Mouse (Mus musculus): ENCODE data around the gene Map2k6. TPM values are rescaled to one million over a fixed set of nuclear protein-coding genes. Genes with fewer than 3 reads are reported as not detected.

The Map2k6 gene
- total RNA-seq, 1 experiment from 2014 or later, result 15.1 TPM

DNA sequence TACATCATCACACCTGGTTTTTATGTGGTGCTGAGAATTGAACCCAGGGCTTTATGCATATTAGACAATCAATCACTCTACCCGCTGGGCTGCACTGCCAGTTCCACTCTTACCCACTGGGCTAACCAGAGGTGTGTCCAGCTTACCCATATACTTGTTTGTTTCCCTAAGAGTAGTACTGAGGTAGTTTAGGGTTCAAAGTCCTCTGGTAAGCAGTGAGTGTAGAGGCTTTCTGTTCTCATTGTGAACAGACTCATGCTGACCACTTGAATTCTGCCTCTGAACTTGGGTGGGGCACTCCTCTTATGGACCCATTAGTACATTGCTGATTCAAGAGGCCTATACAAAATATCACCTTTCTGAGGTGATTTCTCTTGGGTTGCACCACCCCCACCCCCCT lies 119.7 kb downstream of the Map2k6 start:
- ATAC-seq (replicated peaks; ENCODE audit: insufficient number of reproducible peaks, low FRiP score, low TSS enrichment, poor library complexity, severe bottlenecking), result no peak

DNA sequence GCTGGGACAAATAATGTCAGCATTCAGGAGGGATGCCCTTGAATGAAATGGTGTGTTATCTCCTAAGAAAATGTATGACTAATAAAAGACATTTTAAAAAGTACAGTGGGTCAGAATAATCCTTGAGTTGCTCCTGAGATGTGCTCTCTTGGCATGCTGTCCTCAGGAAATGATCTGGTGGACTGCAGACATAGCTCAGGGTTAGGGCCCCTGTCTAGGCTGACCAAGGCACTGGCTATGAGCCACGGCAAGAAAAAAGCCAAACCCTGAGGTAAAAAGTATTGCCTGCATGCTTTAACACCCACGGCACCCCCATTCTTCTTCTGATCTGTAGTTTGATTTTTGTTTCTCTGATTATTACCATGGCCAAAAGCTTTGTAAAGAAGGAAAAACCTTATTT lies 124.0 kb downstream of the Map2k6 start:
- no peak for ATAC-seq (replicated peaks; ENCODE audit: insufficient number of reproducible peaks, low FRiP score, low TSS enrichment, poor library complexity, severe bottlenecking)

DNA sequence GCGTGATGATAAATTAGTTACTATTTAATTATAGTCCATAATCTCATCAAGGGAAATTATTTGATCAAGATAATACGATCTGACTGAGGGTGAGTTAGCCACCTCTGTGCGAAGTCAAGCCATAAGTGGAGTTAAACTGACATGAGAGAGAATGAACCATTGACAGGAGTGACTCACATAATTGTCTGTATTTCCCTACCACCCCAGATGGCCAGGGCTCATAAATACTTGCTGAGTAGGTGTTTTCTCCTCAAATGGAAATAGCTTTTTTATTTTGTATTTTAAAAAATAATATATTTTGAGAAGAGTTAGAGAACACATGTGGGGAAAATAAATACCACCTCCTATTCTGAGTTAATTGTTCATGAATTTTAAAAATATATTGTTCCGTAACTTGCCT lies 127.2 kb downstream of the Map2k6 start:
- no peak for ATAC-seq (replicated peaks; ENCODE audit: insufficient number of reproducible peaks, low FRiP score, low TSS enrichment, poor library complexity, severe bottlenecking)

DNA sequence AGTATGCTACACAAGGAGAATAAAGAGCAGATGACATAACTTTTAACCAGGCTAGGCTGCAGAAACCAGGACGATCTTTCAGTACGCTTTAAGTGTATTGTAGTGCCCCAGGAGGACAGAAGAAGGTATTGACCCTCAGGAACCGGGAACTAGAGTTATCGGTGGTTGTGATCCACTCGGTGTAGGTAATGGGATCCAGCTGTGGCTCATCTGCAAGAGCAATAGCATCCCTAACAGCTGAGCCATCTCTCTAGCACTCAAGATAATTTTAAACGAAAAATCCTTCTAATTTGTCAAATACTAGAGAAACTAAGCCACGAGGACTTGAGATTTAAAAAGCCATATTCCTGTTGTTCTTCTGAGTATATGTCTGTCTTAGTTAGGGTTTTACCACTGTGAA lies 132.2 kb downstream of the Map2k6 start:
- ATAC-seq (replicated peaks; ENCODE audit: insufficient number of reproducible peaks, low FRiP score, low TSS enrichment, poor library complexity, severe bottlenecking), result no peak

DNA sequence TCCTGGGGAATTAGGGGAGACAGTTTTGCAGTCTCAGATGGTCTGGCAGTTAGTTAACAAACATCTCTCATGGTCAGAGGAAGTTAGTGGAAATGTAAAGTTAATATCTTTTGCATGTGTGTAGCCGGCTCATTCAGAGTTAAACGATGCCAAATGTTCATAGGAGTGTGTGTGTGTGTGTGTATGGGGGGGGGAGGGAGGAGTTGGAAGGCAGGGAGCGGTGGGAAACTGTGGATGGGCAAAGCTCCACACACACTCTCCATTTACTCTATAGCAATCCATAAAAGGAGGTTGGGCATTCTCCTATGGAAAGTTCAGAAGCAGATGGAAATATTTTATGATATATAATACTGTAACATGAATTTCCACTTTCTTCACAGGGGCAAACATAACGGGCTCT lies 135.9 kb downstream of the Map2k6 start:
- no peak for ATAC-seq (replicated peaks; ENCODE audit: insufficient number of reproducible peaks, low FRiP score, low TSS enrichment, poor library complexity, severe bottlenecking)

DNA sequence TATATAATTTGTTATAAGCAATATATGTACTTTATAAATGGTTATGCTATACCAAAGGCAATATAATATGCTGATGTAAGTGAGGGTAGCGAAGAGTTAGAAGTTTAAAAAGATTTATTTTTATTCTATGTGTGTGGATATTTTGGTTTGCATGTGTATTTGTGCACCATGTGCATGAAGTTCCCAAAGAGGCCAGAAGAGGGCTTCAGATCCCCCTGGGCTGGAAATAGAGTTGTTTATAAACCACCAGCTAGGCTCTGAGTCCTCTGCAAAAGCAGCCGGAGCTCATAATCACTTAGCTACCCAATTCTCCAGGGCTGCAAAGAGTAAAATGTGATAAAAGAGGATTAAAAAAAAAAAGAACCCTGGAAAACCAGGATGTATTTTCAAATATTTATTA lies 137.6 kb downstream of the Map2k6 start:
- ATAC-seq (replicated peaks; ENCODE audit: insufficient number of reproducible peaks, low FRiP score, low TSS enrichment, poor library complexity, severe bottlenecking), result no peak

DNA sequence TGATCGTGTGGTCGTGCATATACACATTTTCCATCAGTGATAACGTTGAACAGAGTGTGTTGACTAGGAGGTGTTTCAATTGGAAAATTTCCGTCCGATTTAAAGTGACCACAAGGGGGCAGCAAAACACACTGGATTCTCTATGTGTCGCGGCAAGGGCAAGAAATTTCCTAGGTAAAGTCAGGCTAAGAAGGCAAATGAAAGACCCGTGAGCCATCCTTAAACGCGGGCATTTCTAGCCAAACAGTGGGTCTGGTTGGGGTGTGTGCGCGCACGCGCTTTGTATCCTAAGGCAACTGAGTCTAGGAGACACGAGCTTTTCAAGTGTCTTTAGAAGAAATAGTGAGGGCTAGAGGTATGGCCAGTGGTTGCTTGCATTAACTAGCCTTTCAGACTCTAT lies 138.7 kb downstream of the Map2k6 start:
- peak; percentile 41; the same call in 1 of the 2 replicates for ATAC-seq (replicated peaks; ENCODE audit: insufficient number of reproducible peaks, low FRiP score, low TSS enrichment, poor library complexity, severe bottlenecking)

DNA sequence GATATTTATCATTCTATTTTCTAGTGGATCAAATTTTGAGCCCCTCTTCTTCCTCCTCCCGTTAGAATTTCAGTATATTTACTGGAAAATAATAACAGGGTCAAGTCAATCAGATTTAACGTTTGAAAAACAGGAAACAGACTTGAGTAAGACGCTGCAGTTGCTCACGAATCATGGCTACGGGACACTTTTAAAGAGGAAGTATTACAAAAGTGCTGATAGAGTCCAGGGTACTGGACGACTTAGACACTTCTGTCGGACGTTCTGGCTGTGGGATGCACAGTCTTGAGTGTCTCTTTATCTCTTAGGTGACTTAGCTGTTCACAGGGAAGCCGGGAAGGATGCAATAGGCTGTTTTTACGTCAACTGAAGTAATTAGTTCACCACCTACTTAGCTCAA lies 139.3 kb downstream of the Map2k6 start:
- peak; percentile 71; the same call in 1 of the 2 replicates for ATAC-seq (replicated peaks; ENCODE audit: insufficient number of reproducible peaks, low FRiP score, low TSS enrichment, poor library complexity, severe bottlenecking)

DNA sequence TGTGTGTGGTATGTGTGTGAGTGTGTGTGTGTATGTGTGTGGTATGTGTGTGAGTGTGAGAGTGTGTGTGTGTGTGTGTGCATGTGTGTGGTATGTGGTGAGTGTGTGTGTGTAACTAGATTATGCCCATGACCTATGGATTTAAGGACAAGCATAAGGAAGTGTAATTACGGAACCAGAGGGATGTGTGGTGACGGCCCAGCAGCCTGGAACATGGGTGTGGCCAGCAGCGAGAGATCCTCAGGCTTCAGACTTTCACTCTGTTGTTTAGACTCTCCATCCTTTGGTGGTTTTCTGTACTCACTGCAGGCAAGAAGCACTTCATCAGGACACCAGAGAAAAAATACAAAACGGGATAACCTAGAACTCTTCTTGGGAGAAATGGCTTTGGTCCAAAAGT lies 143.0 kb downstream of the Map2k6 start:
- peak; percentile 44 for ATAC-seq (replicated peaks; ENCODE audit: insufficient number of reproducible peaks, low FRiP score, low TSS enrichment, poor library complexity, severe bottlenecking)

DNA sequence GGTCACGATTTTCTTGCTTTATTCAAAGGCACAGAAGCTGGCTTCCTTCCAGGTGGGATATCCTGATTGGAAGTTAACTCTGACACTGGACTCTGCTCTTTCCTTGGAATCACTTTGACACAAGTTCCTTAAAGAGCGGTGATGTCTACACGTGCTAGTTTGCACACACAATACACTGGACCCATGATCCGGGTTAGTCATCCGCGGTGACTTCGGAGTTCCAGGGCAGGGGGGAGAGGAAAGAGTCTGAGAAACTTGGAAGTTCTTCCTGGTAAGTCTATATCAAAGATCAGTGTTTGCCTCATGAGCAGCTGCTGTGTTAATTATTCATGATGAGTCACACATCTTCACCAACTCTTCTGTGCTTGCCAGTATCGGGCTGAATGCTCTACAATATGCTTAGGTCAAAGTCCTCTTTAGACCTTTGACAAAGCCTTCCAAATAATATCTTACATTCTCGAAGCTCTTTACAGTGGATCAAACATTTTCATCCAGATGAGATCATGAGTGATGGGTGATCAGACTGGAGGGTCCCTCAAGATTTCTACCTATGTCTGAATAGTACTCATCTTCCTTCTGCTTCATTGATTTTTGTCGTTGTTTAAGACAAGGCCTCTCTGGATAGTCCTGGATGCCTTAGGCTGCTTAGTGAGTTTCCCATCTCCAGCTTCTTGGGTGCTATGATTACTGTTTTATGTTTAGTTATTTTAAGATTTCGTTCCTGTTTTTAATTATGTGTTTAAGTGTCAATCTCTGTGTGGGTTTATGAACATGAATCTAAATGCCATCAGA lies 145.7 kb downstream of the Map2k6 start:
- no peak for ATAC-seq (replicated peaks; ENCODE audit: insufficient number of reproducible peaks, low FRiP score, low TSS enrichment, poor library complexity, severe bottlenecking)

DNA sequence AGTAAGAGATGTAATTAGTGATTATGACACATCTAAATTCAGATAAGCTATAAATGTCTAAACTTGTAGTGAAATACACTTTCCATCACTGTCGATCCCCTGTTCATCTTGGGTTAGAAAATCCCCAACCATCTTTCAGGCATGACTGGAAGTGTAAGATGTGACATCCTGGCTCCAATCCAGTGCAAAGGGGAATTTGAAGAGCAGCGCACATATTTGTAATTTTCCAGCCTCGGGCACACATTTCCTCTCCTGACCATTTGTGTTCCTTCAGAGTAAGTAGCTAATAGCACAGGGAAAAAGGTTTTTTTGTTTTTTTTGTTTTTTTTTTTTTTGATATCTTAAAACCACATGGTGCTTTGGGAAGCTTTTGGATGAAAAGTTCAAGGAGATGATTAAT lies 146.5 kb downstream of the Map2k6 start:
- ATAC-seq (replicated peaks; ENCODE audit: insufficient number of reproducible peaks, low FRiP score, low TSS enrichment, poor library complexity, severe bottlenecking), result no peak

DNA sequence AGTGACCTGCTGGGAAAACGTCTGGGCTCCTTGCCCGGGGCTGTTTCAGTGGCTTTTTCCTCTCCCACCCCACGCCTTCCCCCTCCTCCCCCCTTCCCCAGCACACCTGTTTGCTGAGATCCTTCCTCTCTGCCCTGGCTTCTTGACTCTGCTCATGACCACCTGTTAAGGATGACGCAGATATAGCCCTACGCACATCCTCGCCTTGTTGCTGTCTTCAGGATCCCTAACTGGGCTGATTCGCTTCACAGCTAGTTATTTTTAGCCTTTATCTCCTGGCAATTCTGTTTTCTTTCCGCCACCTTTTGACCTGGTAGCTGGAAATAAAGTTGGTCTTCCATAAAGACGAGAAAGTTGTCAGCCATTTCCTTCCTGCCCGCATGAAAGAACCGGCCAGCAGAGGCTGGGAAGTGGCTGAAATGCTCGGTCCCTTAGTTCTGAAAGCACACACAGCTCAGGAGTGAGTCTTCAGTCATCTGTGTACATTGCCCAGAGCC lies 152.6 kb downstream of the Map2k6 start:
- ATAC-seq (replicated peaks; ENCODE audit: insufficient number of reproducible peaks, low FRiP score, low TSS enrichment, poor library complexity, severe bottlenecking), result no peak

DNA sequence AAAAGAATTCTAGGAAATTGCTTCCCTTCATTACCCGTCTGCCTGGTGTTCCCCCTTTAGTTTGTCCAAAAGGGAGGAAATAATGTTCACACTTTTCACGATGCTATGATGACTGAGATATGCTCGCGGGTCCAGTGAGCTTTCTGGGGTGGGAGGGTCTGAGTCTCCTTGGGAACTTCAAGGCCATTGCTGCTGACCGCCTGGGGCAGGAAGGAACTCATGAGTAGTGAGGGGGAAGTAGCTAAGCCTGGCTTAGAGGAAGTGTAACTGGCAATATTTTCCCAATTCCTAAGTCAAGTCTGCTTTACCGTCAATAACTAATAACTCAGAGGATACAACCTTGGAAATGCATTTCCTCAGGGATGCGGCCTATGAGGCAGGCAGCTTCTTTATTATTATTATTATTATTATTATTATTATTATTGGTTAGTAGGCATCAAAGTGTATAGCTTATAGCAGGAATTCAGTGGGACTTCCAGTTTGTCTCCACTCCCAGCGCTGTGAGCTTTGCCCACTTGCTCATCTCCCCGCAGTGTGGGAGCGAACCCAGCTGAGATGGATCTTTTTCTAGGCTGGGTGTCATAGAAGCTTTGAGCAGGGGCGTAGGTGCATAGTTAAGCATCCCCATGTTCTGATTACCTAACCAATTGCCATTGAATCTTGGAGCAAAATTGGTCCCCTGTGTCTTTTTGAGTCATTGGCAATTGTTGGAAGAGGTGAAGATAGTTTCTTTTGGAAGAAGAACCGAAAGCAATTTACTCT lies 163.6 kb downstream of the Map2k6 start:
- ATAC-seq (replicated peaks; ENCODE audit: insufficient number of reproducible peaks, low FRiP score, low TSS enrichment, poor library complexity, severe bottlenecking), result 0 out of 2 replicates have a peak, but pooled peaks have one; percentile 56

DNA sequence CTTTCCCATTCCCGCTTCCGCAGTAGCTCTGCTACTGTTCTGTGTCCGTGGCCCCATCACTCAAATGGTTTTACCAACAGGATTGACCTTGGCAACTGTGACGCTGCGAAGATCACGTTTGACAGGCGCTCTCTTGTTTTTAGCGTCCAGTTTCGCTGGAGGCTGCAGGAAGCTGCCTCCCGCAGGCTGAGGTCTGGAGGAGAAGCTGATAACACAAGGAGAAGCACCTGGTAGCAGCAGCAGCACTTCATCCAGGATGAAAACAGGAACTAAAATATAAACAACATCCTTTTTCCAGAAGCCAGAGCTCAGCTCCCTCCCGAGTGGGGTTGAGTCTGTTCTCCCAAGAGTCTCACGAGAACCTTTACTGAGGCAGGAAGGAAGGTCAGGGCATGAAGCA lies 164.3 kb downstream of the Map2k6 start:
- ATAC-seq (replicated peaks; ENCODE audit: insufficient number of reproducible peaks, low FRiP score, low TSS enrichment, poor library complexity, severe bottlenecking), result no peak

DNA sequence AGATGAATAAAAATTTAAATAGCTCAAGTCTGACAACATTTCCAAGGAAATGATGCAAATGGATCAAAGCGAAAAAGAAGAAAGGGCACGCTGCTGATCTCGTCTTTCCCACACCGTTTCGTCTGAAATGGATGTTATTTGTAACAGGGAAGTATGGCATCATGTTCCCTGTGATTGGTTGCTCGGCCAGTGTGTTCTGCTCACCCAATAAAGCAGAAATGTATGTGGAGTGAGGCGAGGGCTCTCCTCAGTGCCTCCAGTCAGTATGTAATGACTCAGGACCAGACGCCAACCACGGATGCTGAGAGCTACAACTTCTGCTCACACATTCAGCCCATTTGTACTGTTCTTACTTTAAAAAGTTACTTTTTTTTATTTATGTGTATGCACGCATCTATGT lies 164.9 kb downstream of the Map2k6 start:
- ATAC-seq (replicated peaks; ENCODE audit: insufficient number of reproducible peaks, low FRiP score, low TSS enrichment, poor library complexity, severe bottlenecking), result no peak

DNA sequence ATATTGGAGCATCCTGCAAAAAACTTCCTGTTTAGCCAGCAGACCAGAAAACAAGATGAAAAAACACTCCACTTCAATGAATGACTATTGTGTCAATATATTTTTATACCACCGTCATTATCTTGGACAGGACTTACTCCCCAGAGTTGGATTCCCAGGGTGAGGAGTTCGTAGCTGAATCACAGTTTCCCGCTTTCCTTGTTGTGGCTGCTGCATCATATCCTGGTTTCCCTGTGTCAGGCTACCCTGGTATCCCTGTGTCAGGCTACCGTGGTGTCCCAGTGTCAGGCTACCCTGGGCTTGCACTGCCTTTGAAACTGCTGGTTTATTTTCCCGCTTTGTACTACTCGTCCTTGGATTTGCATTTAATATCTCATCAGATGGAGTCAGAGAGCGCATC lies 167.4 kb downstream of the Map2k6 start:
- no peak for ATAC-seq (replicated peaks; ENCODE audit: insufficient number of reproducible peaks, low FRiP score, low TSS enrichment, poor library complexity, severe bottlenecking)

DNA sequence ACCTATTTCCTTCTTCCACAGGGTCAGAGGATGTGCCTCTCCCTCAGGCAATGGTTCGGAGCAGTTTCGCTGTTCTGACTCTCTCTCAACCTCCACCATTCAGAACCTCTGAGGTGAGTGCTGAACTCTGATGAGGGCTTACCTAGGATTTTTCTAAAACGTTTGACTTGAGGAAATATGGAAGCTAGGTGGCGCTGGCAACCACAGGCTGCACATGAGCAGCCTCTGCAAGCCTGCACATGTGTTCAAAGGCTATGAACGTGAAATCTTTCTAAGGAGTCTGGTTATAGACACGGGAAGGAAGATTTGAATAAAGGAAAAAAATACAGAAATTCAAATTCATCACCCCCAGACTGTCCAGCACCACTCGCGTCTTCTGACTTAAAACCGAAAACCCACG lies 173.6 kb downstream of the Map2k6 start:
- no peak for ATAC-seq (replicated peaks; ENCODE audit: insufficient number of reproducible peaks, low FRiP score, low TSS enrichment, poor library complexity, severe bottlenecking)

All from monocyte, adult 5-6 weeks (primary cell).